Mouse (Mus musculus) megakaryocyte, adult 5-6 weeks (primary cell): ENCODE measurements around the gene Cactin. TPM values are rescaled to one million over a fixed set of nuclear protein-coding genes. Genes with fewer than 3 reads are reported as not detected.

ENCODE experiments used
- ATAC-seq: 2 replicates; pipeline ENCODE4 v1.8.0; 2016; ENCODE audit warnings: mild to moderate bottlenecking, inconsistent platforms; ENCODE audit not compliant: poor library complexity, severe bottlenecking
- total RNA-seq, 2 experiments: library from RNA; stranded (forward) in 1 of 2; stranded (reverse) in 1 of 2; fragments of 153-499, 151-499 nt in 1 of 2; fragments of 221-1000, 200-1000 nt in 1 of 2; gene quantifications; 2 replicates each; pipeline versions ENCODE4 v1.2.3 to v1.2.4; 2015 to 2017

Cactin gene
- total RNA-seq, 2 experiments from 2014 or later, result 4.5 to 16.2 TPM

GRCm38 (mm10) chr10:81297246-81297645 lies 23.7 kb upstream of the Cactin start:
- no peak for ATAC-seq

- peak; percentile 63 for ATAC-seq
These were observed 23.1 kb upstream of the Cactin start for GRCm38 (mm10) chr10:81297845-81298244.

- peak; percentile 70 for ATAC-seq
These were observed 22.4 kb upstream of the Cactin start for GRCm38 (mm10) chr10:81298369-81299100.

DNA sequence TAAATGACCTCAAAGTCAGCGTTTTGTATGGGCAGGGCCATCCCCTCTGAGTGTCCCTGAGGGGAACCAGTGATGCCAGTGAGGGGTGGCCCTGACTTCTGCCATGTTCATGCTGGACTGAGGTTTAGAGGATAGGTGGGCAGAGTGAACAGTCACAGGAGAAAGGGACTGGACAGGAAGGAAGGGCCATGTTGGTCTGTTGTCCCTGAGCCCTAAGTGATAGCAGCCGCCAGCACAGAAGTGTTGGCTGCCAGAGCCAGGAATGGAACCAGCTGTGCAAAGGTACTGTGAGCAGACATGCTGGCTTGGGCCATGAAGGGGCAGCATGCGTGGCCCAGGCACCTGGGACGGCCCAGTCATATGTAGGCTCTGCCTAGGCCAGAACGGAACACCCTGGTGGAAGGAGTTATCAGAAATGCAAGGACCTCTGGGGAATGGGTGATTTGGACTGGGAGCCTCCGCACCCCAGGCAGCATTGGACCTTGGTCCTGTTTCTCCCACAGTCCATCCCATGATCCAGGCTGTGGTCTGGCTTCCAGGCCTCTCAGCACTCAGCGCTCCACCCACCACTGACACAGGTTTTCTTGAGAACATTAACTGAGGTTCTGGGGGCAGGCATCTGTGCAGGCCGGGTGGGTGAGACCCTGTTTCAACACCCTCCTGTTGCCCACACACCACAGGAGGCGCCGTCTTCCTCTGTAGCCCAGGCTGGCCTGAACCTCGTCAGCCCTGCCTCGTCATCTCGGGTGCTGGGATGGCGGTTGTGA lies 21.1 kb upstream of the Cactin start:
- ATAC-seq, result no peak

- no peak for ATAC-seq
These were observed 20.5 kb upstream of the Cactin start for GRCm38 (mm10) chr10:81300352-81300907.

DNA sequence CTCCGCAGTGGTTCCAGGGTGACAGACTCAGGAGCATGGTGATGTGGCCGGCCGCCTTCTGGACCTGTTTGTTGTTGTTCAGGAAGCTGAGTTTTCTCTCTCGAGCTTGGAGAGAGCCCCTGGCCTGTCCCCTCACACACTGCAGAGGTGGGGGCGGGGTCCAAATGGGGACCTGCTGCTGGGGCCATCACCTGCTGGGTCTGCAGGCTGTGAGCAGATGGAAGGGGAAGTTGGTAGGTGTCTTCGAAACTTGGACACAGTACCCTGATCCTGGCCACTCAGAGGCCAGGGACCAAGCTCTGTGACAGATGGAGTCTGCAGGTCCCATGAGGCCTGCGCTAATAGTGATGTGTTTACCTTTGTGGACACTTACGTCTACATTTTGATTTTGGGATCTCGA lies 19.6 kb upstream of the Cactin start:
- no peak for ATAC-seq

DNA sequence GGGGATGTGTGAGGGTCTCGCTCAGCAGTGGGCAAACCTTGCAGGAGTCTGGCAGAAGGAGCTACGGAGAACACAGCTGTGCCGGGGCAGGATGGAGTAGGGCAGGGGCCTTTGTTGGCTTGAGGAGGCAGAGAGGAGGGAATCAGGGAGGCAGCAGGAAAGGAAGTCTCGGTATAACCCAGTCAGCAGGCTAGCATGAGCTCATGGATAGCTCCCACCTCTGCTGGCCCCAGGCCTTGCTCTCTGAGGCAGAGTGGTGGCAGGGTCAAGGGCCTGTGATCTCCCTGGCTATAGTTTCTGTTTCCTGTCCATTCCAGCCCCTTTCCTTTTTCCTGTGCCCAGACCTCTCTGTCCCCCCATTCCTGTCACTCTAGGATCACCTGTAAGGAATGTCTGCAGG lies 18.6 kb upstream of the Cactin start:
- no peak for ATAC-seq

DNA sequence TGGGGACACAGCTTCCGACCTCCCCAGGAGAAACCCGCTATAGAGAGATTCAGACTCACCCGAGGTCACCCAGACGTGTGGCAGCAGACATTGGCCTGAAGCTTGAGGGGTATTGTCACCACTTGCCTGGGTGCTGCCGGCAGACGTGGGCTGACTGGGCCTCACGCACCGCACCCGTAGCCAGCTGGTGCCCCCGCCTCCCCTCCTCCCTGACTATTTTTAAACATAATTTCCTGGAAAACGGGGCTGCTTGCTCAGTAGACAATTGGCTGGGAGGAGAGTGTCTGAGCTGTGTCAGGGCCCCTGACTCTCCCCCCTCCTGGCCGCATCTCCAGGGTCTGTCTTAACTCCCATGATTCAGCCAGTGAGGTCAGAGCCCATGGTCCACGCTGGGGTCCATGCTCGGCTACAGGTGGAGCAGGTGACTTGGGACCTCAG lies 18.1 kb upstream of the Cactin start:
- no peak for ATAC-seq

GRCm38 (mm10) chr10:81303258-81303657 lies 17.6 kb upstream of the Cactin start:
- ATAC-seq, result peak; percentile 50

DNA sequence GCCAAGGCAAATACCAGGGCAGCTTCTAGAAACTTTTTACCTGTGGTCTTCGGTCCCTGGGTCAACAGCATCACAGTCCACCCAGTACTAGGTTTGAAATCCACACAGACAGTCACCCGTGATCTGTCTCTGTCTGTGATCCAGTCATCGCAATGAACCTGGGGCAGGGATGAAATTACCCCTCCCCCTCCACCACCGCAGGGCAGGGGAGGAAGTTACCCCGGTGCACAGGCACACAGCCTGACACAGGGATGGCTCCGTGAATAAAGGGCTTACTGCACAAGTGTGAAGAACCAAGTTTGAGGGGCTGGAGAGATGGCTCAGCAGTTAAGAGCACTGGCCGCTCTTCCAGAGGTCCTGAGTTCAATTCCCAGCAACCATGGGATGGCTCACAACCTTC lies 17.1 kb upstream of the Cactin start:
- peak; percentile 54 for ATAC-seq

DNA sequence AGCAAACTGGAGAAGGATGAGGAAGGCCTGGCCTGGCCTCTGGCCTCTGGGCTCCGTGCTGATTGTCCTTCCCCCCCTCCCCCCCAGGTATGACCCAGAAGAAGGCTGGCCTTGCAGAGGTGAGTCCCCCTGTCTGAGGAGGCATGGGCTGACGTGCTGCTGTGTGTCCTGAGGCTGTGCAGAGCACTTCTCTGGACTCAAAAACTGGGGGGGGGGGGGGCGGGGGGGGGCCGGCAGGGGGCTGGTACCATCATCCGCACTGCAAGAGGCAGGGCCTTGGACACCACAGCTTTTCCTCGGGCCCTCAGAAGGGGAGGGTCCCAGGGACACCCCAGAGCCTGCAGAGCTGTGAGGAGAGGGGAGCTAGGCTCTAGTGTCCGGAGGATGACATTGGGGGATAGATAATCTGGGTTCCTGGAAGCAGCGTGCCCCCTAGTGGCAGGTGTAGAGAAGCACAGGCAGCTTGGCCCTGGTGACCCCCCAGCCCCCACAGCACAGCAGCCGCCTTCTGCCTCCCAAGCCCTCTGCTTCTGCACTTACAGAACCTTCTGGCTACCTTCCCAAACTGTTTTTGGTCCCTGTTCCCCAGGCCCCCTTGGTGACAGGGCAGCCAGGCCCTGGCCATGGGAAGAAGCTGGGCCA lies 16.2 kb upstream of the Cactin start:
- peak; percentile 71 for ATAC-seq

DNA sequence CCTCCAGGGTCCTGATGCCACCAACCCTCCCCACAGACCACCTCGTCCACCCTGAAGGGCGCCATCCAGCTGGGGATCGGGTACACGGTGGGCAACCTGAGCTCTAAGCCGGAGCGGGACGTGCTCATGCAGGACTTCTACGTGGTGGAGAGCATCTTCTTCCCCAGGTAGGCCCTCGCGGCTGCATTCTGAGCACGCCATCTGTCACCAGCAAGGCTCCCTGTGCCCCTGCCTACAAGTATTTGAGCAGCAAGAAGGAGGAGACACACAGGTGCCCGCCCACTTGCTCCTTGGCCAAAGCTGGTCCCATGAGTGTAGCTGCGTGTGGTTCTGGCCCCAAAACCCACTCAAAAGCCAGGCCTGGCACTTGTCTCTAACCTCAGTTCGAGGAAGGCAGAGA lies 15.2 kb upstream of the Cactin start:
- no peak for ATAC-seq

- no peak for ATAC-seq
These were observed 14.7 kb upstream of the Cactin start for GRCm38 (mm10) chr10:81306173-81306668.

DNA sequence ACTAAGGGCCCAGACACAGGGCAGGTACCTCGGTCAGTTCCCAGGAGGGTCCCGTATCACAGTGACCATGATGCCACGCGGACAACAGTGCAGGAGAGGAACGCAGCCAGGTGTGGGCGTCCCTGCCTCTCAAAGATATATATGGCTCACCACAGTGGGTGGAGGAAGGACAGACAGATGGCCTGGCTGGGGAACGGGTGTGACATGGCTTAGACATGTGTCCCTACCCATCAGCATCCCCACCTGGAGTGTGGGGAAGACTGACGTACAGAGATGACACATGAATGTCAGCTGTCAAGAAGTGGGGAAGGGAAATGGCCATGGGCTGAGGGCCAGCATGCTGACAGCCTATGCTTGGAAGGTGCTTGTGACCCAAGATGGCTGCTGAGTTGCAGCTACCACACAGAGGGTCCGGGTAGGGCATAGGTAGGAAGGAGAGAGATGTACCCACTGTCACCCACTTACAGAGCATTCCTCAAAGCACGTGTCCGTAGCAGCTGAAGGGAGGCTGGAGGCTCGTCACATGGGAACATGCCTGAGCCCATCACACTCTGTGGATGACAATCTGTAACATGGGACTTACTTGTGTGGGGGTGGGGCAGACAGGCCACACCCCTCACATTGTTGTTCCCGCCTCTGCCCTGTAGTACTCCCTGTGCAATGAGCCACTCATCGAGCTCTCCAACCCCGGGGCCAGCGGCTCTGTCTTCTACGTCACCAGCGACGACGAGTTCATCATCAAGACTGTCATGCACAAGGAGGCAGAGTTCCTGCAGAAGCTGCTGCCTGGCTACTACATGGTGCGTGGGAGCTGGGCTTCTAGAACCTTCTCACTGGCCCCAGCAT lies 13.8 kb upstream of the Cactin start:
- no peak for ATAC-seq

- ATAC-seq, result no peak
These were observed 11.3 kb upstream of the Cactin start for GRCm38 (mm10) chr10:81309571-81309970.

- ATAC-seq, result no peak
These were observed 7.3 kb upstream of the Cactin start for GRCm38 (mm10) chr10:81313581-81313980.

- ATAC-seq, result no peak
These were observed 6.7 kb upstream of the Cactin start for GRCm38 (mm10) chr10:81314201-81314600.

DNA sequence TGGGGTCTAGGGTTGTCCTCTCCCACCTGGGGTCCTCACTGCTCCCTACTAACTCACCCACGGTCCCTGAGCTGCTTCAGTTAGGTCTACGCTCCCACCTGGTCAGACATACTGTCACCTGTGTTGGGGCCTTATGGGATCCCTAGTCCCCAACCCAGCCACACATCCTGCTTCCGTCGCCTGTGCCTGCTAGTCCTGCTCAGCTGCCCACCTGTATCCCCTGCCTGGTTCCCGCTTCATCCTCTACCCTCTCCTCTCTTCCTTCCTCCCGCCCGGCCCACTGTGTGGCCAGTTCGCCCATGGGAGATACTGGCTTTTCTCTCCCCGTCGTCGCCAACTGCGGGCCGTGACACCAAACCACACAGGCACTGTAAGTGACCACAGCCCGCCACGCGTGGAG lies 5.3 kb upstream of the Cactin start:
- no peak for ATAC-seq

- no peak for ATAC-seq
These were observed 4.4 kb upstream of the Cactin start for GRCm38 (mm10) chr10:81316338-81317060.

DNA sequence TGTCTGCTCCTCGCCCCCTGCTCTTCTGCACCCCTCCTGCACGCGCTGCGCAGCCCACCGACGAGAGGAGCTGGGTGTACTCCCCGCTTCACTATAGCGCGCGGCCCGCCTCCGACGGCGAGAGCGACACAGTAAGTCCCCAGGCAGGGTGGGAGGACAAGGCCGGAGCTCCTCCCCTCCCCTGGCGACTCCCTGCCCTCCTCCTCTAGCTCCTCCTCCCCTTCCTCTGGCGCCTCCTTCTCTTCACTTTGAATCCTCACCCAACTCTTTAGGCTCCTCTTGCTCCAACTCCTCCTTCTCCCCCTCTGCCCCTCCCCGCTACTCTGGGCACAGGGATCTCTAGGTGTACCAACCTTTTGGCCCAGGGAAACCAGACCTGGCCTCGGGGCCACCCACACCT lies 3.6 kb upstream of the Cactin start:
- ATAC-seq, result no peak
